Mouse (Mus musculus) brain, embryonic 14.5 days (tissue): ENCODE results near the gene Myg1. TPM values are rescaled to one million over a fixed set of nuclear protein-coding genes. Genes with fewer than 3 reads are reported as not detected.

ENCODE experiments used
- DNase-seq: peaks from one replicate; pipeline ENCODE4 v3.0.0-alpha.2; 2011; ENCODE audit warnings: low read depth
- CTCF ChIP-seq: fragments of 200-500 bp; IDR thresholded peaks from 2 replicates; pipeline ENCODE4 v1.5.1; 2012; ENCODE audit warnings: inconsistent platforms, mild to moderate bottlenecking, moderate library complexity, borderline replicate concordance; ENCODE audit not compliant: insufficient read depth, insufficient read length; ENCODE audit errors: extremely low read depth
- POLR2A ChIP-seq: fragments of 200-500 bp; IDR thresholded peaks from 2 replicates; pipeline ENCODE4 v1.6.1; 2012; ENCODE audit warnings: mild to moderate bottlenecking, inconsistent platforms, borderline replicate concordance; ENCODE audit not compliant: poor library complexity, insufficient read depth, insufficient read length, severe bottlenecking; ENCODE audit errors: extremely low read depth
- polyA plus RNA-seq: library from polyadenylated mRNA; depleted of rRNA; stranded (reverse); fragments of >200 nt; gene quantifications from 2 replicates; pipeline ENCODE4 v1.2.3, GENCODE M21; 2012; rRNA removed

Gene Myg1
- polyA plus RNA-seq: 109 and 137 TPM in 2 replicates

- DNase-seq: peak; percentile 96
Measured at GRCm38 (mm10) chr15:102331610-102332015, at the start of gene Myg1. Gene Myg1 (plus strand): TSS chr15:102331709.

GRCm38 (mm10) chr15:102282463-102283292 lies 48.8 kb upstream of the Myg1 start:
- TF ChIP-seq CTCF: no peak
- no peak for TF ChIP-seq POLR2A
- DNase-seq: no peak

More at GRCm38 (mm10) chr15:102331610-102332015, at the start of gene Myg1:
- no peak for TF ChIP-seq POLR2A
- no peak for TF ChIP-seq CTCF

- TF ChIP-seq CTCF: no peak
- TF ChIP-seq POLR2A: no peak
Measured at GRCm38 (mm10) chr15:102283648-102284047, 47.9 kb upstream of the Myg1 start.

GRCm38 (mm10) chr15:102287395-102287794 lies 44.1 kb upstream of the Myg1 start:
- no peak for TF ChIP-seq POLR2A
- TF ChIP-seq CTCF: peak; percentile 38; the same call in 1 of the 2 replicates
- peak; percentile 69 for DNase-seq

More at GRCm38 (mm10) chr15:102283648-102284047, 47.9 kb upstream of the Myg1 start:
- DNase-seq: no peak

GRCm38 (mm10) chr15:102295633-102296367 lies 35.7 kb upstream of the Myg1 start, which contains the start of gene Espl1:
Gene Espl1 (plus strand): TSS chr15:102296266.
- TF ChIP-seq CTCF (no peak), POLR2A (peak; percentile 25; the same call in 1 of the 2 replicates)
- DNase-seq: peak; percentile 98

GRCm38 (mm10) chr15:102296368-102297006 lies 35.0 kb upstream of the Myg1 start:
- no peak for TF ChIP-seq POLR2A
- TF ChIP-seq CTCF: no peak
- no peak for DNase-seq

GRCm38 (mm10) chr15:102302542-102302941 lies 29.0 kb upstream of the Myg1 start:
- no peak for DNase-seq
- no peak for TF ChIP-seq POLR2A
- TF ChIP-seq CTCF: no peak

GRCm38 (mm10) chr15:102308717-102309116 lies 22.8 kb upstream of the Myg1 start:
- no peak for TF ChIP-seq POLR2A
- no peak for TF ChIP-seq CTCF

GRCm38 (mm10) chr15:102310074-102310845 lies 21.2 kb upstream of the Myg1 start:
- no peak for TF ChIP-seq POLR2A
- no peak for DNase-seq

More at GRCm38 (mm10) chr15:102308717-102309116, 22.8 kb upstream of the Myg1 start:
- no peak for DNase-seq

- no peak for DNase-seq
- no peak for TF ChIP-seq CTCF
Measured at GRCm38 (mm10) chr15:102311489-102311888, 20.0 kb upstream of the Myg1 start.

- DNase-seq: no peak
- TF ChIP-seq POLR2A: no peak
- no peak for TF ChIP-seq CTCF
Measured at GRCm38 (mm10) chr15:102315292-102315691, 16.2 kb upstream of the Myg1 start.

- peak; percentile 74 for DNase-seq
- peak; percentile 71 for TF ChIP-seq CTCF
- no peak for TF ChIP-seq POLR2A
Measured at GRCm38 (mm10) chr15:102316263-102316662, 15.2 kb upstream of the Myg1 start.
